Mouse (Mus musculus) lung, postnatal 10 days (tissue): Measurements from ENCODE around the gene 9130023H24Rik.

Source experiments
- DNase-seq: peaks from one replicate; pipeline ENCODE4 v3.0.0; 2021

Gene 9130023H24Rik

DNA sequence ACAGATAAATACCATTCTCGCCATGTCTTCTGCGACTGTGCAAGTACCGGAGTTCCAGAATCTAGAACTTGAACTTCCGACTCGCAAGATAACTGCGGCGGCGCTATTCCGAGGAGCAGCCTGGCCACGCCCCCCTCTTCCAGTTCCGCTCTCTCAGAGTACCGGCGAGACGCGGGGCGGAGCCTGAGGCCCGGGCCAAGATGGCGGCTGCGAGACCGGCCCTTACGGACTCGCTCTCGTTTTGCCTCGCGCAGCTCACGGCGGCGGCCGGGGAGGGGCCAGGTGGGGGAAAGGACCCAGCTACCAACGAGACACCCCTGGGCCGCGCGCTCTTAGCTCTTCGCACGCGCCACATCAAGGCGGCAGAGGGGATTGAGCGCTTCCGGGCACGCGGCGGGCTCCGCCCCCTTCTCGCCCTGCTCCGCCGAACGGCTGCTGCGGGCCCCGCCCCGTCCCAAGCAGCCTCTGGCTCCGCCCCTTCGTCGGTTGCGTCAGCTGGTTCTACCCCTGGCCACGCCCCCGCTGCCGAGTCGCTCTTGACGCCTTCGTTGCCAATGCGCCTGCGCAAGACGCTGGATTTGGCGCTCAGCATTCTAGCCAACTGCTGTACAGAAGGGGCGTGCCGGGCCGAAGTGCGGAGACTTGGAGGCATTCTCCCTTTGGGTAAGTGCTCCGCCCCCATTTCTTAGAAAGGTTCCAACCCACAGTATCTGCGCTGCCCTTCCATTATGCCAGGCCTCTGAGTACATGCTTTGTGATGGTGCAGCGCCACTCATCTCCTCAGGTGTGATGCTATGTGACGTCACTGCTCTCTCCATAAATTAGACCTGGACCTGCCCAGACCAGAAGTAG, at the start of gene 9130023H24Rik:
Gene 9130023H24Rik (minus strand): TSS at position 105 of the 852 bp plus-strand sequence.
- peak; percentile 100 for DNase-seq

DNA sequence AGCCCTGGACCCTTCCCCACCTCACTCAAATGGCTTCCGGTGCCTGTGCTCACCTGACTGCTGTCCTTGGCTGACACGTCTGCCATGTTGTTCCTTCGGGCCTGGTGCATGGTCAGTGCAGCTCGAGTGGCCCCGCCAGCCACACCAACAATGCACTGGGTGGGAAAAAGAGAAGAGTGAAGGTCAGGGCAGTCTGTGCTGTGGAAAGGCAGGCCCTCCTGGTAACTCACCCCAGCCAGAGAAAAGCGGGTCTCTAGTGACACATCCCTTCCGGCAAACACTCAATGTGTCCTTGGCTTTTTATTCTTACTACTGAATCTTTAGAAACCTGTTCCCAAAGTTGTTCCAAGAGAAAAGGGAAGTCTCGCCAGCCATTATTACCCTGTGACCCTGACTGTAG, 47.2 kb upstream of the 9130023H24Rik start:
- DNase-seq: no peak

GRCm38 (mm10) chr7:128284047-128284446, 46.2 kb upstream of the 9130023H24Rik start:
- no peak for DNase-seq

- DNase-seq: peak; percentile 48
Observed at GRCm38 (mm10) chr7:128282532-128283244, 44.9 kb upstream of the 9130023H24Rik start.

- DNase-seq: no peak
Observed at GRCm38 (mm10) chr7:128281765-128282164, 43.9 kb upstream of the 9130023H24Rik start.

- no peak for DNase-seq
Observed at GRCm38 (mm10) chr7:128279750-128280149, 41.9 kb upstream of the 9130023H24Rik start.

DNA sequence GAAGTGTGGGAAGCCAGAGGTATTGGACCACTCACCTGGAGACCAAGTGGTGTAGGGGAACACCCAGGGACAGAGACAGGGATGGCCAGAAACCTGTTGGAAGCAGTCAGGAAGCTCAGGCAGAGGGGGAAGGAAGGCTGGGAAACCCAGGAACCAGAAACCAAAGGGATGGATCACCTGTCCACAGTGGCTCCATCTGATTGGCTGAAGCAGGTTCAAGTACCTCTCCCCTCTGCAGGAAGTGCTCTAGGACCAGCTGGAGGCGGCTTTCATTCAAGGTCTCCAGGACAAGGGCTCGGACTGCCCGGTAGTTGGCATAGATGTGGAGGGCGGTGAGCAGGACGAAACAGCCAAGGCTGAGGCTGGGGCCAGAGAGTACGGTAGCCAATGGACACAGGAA, 38.2 kb upstream of the 9130023H24Rik start:
- no peak for DNase-seq

GRCm38 (mm10) chr7:128271496-128271895, 33.7 kb upstream of the 9130023H24Rik start:
- DNase-seq: no peak

- no peak for DNase-seq
Observed at GRCm38 (mm10) chr7:128270431-128270850, 32.6 kb upstream of the 9130023H24Rik start.

DNA sequence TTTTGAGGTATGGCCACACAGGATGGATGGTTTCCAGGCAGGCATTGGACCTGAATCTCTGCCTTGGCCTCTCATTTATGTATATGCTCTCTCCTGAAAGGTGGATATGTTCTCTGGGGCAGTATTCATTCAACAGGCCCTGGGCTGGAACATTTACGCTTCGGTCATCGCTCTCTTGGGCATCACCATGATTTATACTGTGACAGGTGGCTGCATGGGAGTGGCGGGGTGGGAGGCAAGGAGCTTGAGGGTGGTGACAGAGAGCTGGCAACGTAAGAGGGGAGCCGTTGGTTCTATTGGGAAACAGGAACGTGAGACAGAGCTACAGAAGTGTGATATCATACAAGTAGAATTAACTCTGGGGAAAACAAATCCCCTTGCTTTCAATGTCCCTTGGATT, 30.0 kb upstream of the 9130023H24Rik start:
- DNase-seq: no peak

GRCm38 (mm10) chr7:128267391-128267790, 29.6 kb upstream of the 9130023H24Rik start:
- no peak for DNase-seq

GRCm38 (mm10) chr7:128266056-128266455, 28.2 kb upstream of the 9130023H24Rik start:
- DNase-seq: no peak

DNA sequence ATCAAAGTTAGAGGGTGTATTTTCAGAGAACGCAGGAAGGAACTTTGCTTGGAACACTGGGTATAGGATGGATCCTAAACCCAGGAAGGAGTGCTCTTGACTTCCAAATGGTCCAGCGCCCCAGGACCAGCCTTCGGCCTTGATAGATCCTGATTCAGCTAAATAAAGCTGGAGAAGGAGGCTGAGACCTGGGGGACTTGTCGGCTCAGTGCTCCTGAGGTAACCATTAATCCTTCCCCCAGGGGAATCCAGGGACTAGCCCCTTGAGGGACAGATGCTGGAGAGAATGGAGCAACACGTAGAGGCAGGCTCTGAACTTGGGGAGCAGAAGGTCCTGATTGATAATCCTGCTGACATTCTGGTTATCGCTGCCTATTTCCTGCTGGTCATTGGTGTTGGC, 27.6 kb upstream of the 9130023H24Rik start, which contains the start of gene Slc5a2:
Gene Slc5a2 (plus strand): TSS at position 247 of the 400 bp plus-strand sequence.
- DNase-seq: no peak

DNA sequence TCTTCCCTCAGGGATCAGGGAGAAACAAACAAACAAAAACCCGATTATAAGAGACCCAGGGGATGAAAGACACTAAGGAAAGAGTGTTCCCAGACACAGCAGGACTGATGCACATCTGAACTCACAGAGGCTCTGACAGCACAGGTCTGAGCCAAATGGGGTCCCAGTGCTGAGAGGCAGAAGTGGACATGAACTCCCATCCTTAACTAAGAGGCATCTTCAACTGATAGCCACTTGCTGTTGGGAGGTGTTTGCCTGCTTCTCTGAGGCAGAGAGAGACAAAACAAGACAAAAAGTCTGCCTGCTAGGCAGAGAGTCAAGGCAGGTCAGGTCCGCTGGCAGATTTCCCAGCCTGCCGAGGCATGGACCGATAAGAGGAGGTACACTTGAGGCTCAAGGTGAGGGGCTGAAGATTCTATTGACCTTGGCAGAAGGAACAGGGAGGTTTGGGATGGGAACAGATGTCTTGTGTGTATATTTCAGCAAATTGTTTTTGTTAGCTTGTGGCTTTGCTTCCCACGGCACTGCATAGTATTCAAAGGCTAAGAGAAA, 19.0 kb upstream of the 9130023H24Rik start:
- DNase-seq: peak; percentile 51

DNA sequence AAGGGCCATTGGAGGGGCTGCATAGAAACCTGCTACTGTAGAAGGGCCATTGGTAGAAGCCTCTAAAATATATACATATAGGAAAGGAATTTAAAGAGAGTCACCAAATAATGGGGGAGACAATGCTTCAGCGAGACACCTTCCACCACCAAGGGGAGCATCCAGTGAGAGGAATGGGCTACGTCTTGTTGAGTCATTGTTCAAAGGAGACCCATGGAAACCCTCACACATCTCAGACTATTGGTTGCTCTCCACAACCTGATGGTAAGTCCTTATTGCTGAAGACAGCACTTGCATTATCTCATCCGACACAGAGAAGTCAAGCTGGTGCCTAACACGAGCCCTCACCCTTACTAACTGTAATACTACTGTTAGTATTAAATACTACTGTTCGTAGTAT, 17.9 kb upstream of the 9130023H24Rik start:
- no peak for DNase-seq

DNA sequence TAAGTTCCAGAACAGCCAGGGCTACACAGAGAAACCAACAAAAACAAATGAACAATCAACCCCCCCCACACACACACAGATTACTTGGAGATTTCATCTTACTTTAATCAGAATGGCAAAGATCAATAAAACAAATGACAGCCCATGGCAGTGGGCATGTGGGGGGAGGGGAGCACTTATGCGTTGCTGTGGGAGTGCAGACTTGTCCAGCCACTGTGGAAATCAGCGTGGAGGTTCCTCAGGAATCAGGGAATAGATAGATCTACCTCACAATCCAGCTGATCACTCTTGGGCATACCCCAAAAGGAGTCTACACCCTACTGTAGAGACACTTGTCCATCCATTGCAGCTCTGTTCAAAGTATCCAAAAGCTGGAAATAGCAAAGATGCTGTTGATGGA, 17.1 kb upstream of the 9130023H24Rik start:
- DNase-seq: no peak

- peak; percentile 68 for DNase-seq
Observed at GRCm38 (mm10) chr7:128252609-128253008, 14.8 kb upstream of the 9130023H24Rik start.

DNA sequence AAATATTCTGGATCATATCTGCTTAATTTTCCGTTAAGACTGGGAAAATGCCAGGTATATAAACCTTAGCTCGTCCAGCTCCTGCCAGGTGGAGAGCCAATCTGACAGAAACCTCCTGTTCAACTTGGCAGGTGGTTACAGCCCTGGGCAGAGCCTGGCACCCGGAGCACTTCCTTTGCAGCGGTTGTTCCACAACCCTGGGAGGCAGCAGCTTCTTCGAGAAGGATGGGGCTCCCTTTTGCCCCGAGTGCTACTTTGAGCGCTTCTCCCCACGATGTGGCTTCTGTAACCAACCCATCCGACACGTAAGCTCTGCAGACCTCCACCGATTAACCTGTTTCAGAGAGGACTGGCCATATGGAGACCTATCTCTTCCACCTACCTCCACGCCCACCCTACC, 14.1 kb upstream of the 9130023H24Rik start:
- no peak for DNase-seq

GRCm38 (mm10) chr7:128249998-128250397, 12.2 kb upstream of the 9130023H24Rik start:
- DNase-seq: no peak

- peak; percentile 57 for DNase-seq
Observed at GRCm38 (mm10) chr7:128248081-128249042, 10.5 kb upstream of the 9130023H24Rik start.

DNA sequence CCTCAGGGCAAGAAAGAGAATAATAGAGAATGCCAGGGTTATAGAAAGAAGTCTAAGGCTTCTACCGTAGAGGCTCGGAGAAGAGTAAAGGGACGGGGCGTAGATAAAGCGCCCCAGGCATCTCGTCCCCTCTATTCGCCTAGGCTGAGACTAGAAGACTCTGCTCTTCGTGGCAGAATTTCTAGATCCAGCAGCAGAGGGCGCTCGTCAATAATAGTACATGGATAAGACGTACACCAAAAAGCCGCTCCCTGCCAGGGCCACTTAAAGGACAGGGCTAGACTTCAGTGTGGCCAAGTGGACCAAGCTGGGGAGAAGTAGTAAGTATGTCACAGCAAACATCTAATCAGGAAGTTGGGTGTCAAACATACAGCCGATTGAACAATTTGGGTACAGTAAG, 9.6 kb upstream of the 9130023H24Rik start:
- DNase-seq: peak; percentile 96
